Mouse (Mus musculus): ENCODE data around the gene 3830406C13Rik. TPM values are rescaled to one million over a fixed set of nuclear protein-coding genes. Genes with fewer than 3 reads are reported as not detected.

3830406C13Rik gene
- polyA plus RNA-seq, 1 experiment from 2014 or later, result 32.9 TPM

GRCm38 (mm10) chr14:12349334-12350090 lies 65.5 kb downstream of the 3830406C13Rik start:
- WGBS, result 4% methylated on average over 15 of the region's 15 CpGs
- ATAC-seq (replicated peaks; ENCODE audit: insufficient number of reproducible peaks, low FRiP score, low TSS enrichment, low read depth) (no peak), DNase-seq (ENCODE audit: low spot score) (no peak)
- Histone ChIP-seq H3K4me2 (ENCODE audit: low read depth, low read length) (no peak overlapping the region), H3K36me3 (replicated peaks; ENCODE audit: control insufficient read depth, insufficient read depth, low read depth, low read length) (no peaks in the 10 kb centered on the region), H3K4me1 (ENCODE audit: control insufficient read depth, insufficient read depth, low read length) (0 out of 2 replicates have a peak, but pooled peaks cover under 1% of the 10 kb centered on the region), H3K9ac (replicated peaks; ENCODE audit: low read length) (no peak overlapping the region), H3K9me3 (replicated peaks; ENCODE audit: control insufficient read depth, low read length) (no peaks in the 10 kb centered on the region), H3K27ac (replicated peaks; ENCODE audit: low read depth, low read length) (no peak overlapping the region), H3K4me3 (ENCODE audit: low read depth, low read length) (no peak overlapping the region), H3K27me3 (ENCODE audit: control insufficient read depth, insufficient read depth, low read length) (peaks cover 64% of the 10 kb centered on the region)

- no peaks in the 10 kb centered on the region for H3K4me1 ChIP-seq (ENCODE audit: control insufficient read depth, insufficient read depth, low read length)
- H3K27ac ChIP-seq (replicated peaks; ENCODE audit: low read depth, low read length), result no peak overlapping the region
- WGBS, result 3% methylated on average over 16 of the region's 16 CpGs
- ATAC-seq (replicated peaks; ENCODE audit: insufficient number of reproducible peaks, low FRiP score, low TSS enrichment, low read depth) (no peak), DNase-seq (ENCODE audit: low spot score) (no peak)
- H3K36me3 ChIP-seq (replicated peaks; ENCODE audit: control insufficient read depth, insufficient read depth, low read depth, low read length), result no peaks in the 10 kb centered on the region
- peaks cover 55% of the 10 kb centered on the region for H3K27me3 ChIP-seq (ENCODE audit: control insufficient read depth, insufficient read depth, low read length)
- H3K4me2 ChIP-seq (ENCODE audit: low read depth, low read length), result no peak overlapping the region
- H3K9ac ChIP-seq (replicated peaks; ENCODE audit: low read length), result no peak overlapping the region
- no peak overlapping the region for H3K4me3 ChIP-seq (ENCODE audit: low read depth, low read length)
- no peaks in the 10 kb centered on the region for H3K9me3 ChIP-seq (replicated peaks; ENCODE audit: control insufficient read depth, low read length)
Observed at GRCm38 (mm10) chr14:12350271-12350916, 66.4 kb downstream of the 3830406C13Rik start.

Other genes starting within 250 kb of the 3830406C13Rik start
- 0.15 TPM in 2 replicates for gene Gm49355, start 197 bp upstream of the 3830406C13Rik start, polyA plus RNA-seq (2014; fragmentation: Nextera tagmentation; extraction: Ambion mirVana)
- gene Fezf2, start 64.0 kb downstream of the 3830406C13Rik start, polyA plus RNA-seq (2014; fragmentation: Nextera tagmentation; extraction: Ambion mirVana), result 3.9 and 4.7 TPM in 2 replicates